Mouse (Mus musculus) stomach, embryonic 14.5 days (tissue): ENCODE measurements at regions not wholly inside any gene's neighbourhood (a gene's known extent, or its start where the extent isn't known, plus 50 kb on each side); places are given as distances from the start of the nearest gene placed in this dataset.

ENCODE experiments used
- ATAC-seq: fragments of 200-750 bp; cut with Nextera tagmentation; 2 replicates; pipeline ENCODE4 v1.8.0; 2017; ENCODE audit warnings: low read depth, moderate TSS enrichment; ENCODE audit not compliant: insufficient number of reproducible peaks, insufficient read depth, low FRiP score
- H3K27ac ChIP-seq: fragments of 300-500 bp; sonication (generic); 2 replicates; pipeline ENCODE4 v1.5.1; 2014; ENCODE audit warnings: mild to moderate bottlenecking, low read length, moderate library complexity, mixed read lengths
- H3K27me3 ChIP-seq: fragments of 300-500 bp; sonication (generic); 2 replicates; pipeline ENCODE4 v1.6.1; 2014; ENCODE audit warnings: low read length, control low read depth, mixed read lengths; ENCODE audit not compliant: control insufficient read depth, insufficient read depth
- H3K36me3 ChIP-seq: fragments of 300-500 bp; sonication (generic); 2 replicates; pipeline ENCODE4 v1.6.1; 2014; ENCODE audit warnings: mild to moderate bottlenecking, control low read depth, low read length, moderate library complexity, mixed read lengths; ENCODE audit not compliant: control insufficient read depth, insufficient read depth
- H3K4me1 ChIP-seq: fragments of 300-500 bp; sonication (generic); 2 replicates; pipeline ENCODE4 v1.6.1; 2014; ENCODE audit warnings: low read length, control low read depth, mixed read lengths; ENCODE audit not compliant: control insufficient read depth, insufficient read depth
- H3K4me2 ChIP-seq: fragments of 300-500 bp; sonication (generic); replicated peaks from 2 replicates; pipeline ENCODE4 v1.6.1; 2014; ENCODE audit warnings: low read depth, low read length, control low read depth
- H3K4me3 ChIP-seq: fragments of 300-500 bp; sonication (generic); 2 replicates; pipeline ENCODE4 v1.5.1; 2014; ENCODE audit warnings: low read depth, low read length, control low read depth
- H3K9ac ChIP-seq: fragments of 300-500 bp; sonication (generic); replicated peaks from 2 replicates; pipeline ENCODE4 v1.6.1; 2014; ENCODE audit warnings: low read depth, mild to moderate bottlenecking, control low read depth, low read length, moderate library complexity, mixed read lengths
- H3K9me3 ChIP-seq: fragments of 300-500 bp; sonication (generic); 2 replicates; pipeline ENCODE4 v1.6.1; 2016; ENCODE audit warnings: low read depth, low read length, control low read depth; ENCODE audit not compliant: control insufficient read depth
- WGBS: fragments of 180-500 bp; shearing (Covaris S2); extraction: QIAGEN DNeasy Blood & Tissue Kit; methylation state at CpG from one replicate; pipeline ENCODE4 v1.1.7; 2014; 5-methylcytosine and 5-hydroxymethylcytosine counted together

- no peak overlapping the region for H3K27ac ChIP-seq
- H3K4me3 ChIP-seq, result no peak overlapping the region
- H3K9ac ChIP-seq, result no peak overlapping the region
- no peaks in the 10 kb centered on the region for H3K9me3 ChIP-seq
- no peaks in the 10 kb centered on the region for H3K27me3 ChIP-seq
- 86% methylated on average over 4 of the region's 4 CpGs for WGBS
- no peaks in the 10 kb centered on the region for H3K4me1 ChIP-seq
- H3K36me3 ChIP-seq, result no peaks in the 10 kb centered on the region
- no peak for ATAC-seq
- H3K4me2 ChIP-seq, result no peak overlapping the region
These were observed 123.3 kb upstream of the Agap1 start for GRCm38 (mm10) chr1:89331352-89331751.

GRCm38 (mm10) chr1:89332676-89333075 is 121.9 kb upstream of the Agap1 start:
- Histone ChIP-seq H3K4me2 (no peak overlapping the region), H3K4me1 (no peaks in the 10 kb centered on the region), H3K27ac (no peak overlapping the region), H3K9ac (no peak overlapping the region), H3K9me3 (no peaks in the 10 kb centered on the region), H3K36me3 (no peaks in the 10 kb centered on the region), H3K4me3 (no peak overlapping the region), H3K27me3 (no peaks in the 10 kb centered on the region)
- ATAC-seq, result no peak
- WGBS, result 72% methylated on average over 7 of the region's 7 CpGs

- Histone ChIP-seq H3K27ac (no peak overlapping the region), H3K4me3 (no peak overlapping the region), H3K36me3 (no peaks in the 10 kb centered on the region), H3K9ac (no peak overlapping the region), H3K4me2 (no peak overlapping the region), H3K4me1 (no peaks in the 10 kb centered on the region), H3K27me3 (no peaks in the 10 kb centered on the region), H3K9me3 (no peaks in the 10 kb centered on the region)
- 87% methylated on average over 5 of the region's 5 CpGs for WGBS
- ATAC-seq, result no peak
These were observed 116.7 kb upstream of the Agap1 start for GRCm38 (mm10) chr1:89337861-89338260.

GRCm38 (mm10) chr1:89342794-89343193 is 111.8 kb upstream of the Agap1 start:
- Histone ChIP-seq H3K27ac (no peak overlapping the region), H3K4me2 (no peak overlapping the region), H3K9me3 (no peaks in the 10 kb centered on the region), H3K9ac (no peak overlapping the region), H3K27me3 (no peaks in the 10 kb centered on the region), H3K36me3 (no peaks in the 10 kb centered on the region), H3K4me1 (no peaks in the 10 kb centered on the region), H3K4me3 (no peak overlapping the region)
- ATAC-seq, result no peak
- 43% methylated on average over 4 of the region's 4 CpGs for WGBS

GRCm38 (mm10) chr1:89344546-89344945 is 110.1 kb upstream of the Agap1 start:
- no peak overlapping the region for H3K9ac ChIP-seq
- H3K9me3 ChIP-seq, result no peaks in the 10 kb centered on the region
- no peak overlapping the region for H3K27ac ChIP-seq
- H3K4me1 ChIP-seq, result no peaks in the 10 kb centered on the region
- ATAC-seq, result 0 out of 2 replicates have a peak, but pooled peaks have one; percentile 4
- no peak overlapping the region for H3K4me2 ChIP-seq
- H3K4me3 ChIP-seq, result no peak overlapping the region
- H3K27me3 ChIP-seq, result no peaks in the 10 kb centered on the region
- WGBS, result 36% methylated on average over 6 of the region's 6 CpGs
- H3K36me3 ChIP-seq, result no peaks in the 10 kb centered on the region

- H3K27ac ChIP-seq, result no peak overlapping the region
- no peak overlapping the region for H3K4me3 ChIP-seq
- H3K9ac ChIP-seq, result no peak overlapping the region
- WGBS, result 75% methylated on average over 3 of the region's 3 CpGs
- no peak overlapping the region for H3K4me2 ChIP-seq
- no peaks in the 10 kb centered on the region for H3K36me3 ChIP-seq
- no peaks in the 10 kb centered on the region for H3K27me3 ChIP-seq
- ATAC-seq, result no peak
- no peaks in the 10 kb centered on the region for H3K4me1 ChIP-seq
- no peaks in the 10 kb centered on the region for H3K9me3 ChIP-seq
These were observed 107.3 kb upstream of the Agap1 start for GRCm38 (mm10) chr1:89347341-89347740.

GRCm38 (mm10) chr1:89352936-89353335 is 101.7 kb upstream of the Agap1 start:
- Histone ChIP-seq H3K27ac (no peak overlapping the region), H3K4me1 (no peaks in the 10 kb centered on the region)
- no peak for ATAC-seq

GRCm38 (mm10) chr1:89359257-89359656 is 95.3 kb upstream of the Agap1 start:
- Histone ChIP-seq H3K4me2 (no peak overlapping the region), H3K9ac (no peak overlapping the region), H3K4me1 (no peaks in the 10 kb centered on the region), H3K27me3 (no peaks in the 10 kb centered on the region), H3K9me3 (no peaks in the 10 kb centered on the region), H3K4me3 (no peak overlapping the region), H3K27ac (no peak overlapping the region), H3K36me3 (no peaks in the 10 kb centered on the region)
- no peak for ATAC-seq
- WGBS, result 55% methylated on average over 3 of the region's 3 CpGs

More at GRCm38 (mm10) chr1:89352936-89353335, 101.7 kb upstream of the Agap1 start:
- H3K36me3 ChIP-seq, result no peaks in the 10 kb centered on the region
- no peak overlapping the region for H3K4me2 ChIP-seq
- WGBS, result 56% methylated on average over 4 of the region's 4 CpGs
- no peaks in the 10 kb centered on the region for H3K27me3 ChIP-seq
- H3K4me3 ChIP-seq, result no peak overlapping the region
- no peaks in the 10 kb centered on the region for H3K9me3 ChIP-seq
- H3K9ac ChIP-seq, result no peak overlapping the region

- Histone ChIP-seq H3K27me3 (no peaks in the 10 kb centered on the region), H3K36me3 (no peaks in the 10 kb centered on the region), H3K27ac (no peak overlapping the region), H3K9ac (no peak overlapping the region), H3K4me1 (no peaks in the 10 kb centered on the region), H3K9me3 (no peaks in the 10 kb centered on the region; the same call in 1 of the 2 replicates), H3K4me3 (no peak overlapping the region), H3K4me2 (no peak overlapping the region)
- WGBS, result 60% methylated on average over 12 of the region's 12 CpGs
- no peak for ATAC-seq
These were observed 89.9 kb upstream of the Agap1 start for GRCm38 (mm10) chr1:89364547-89365305.
